Mouse (Mus musculus): ENCODE measurements around the gene Cacna1s. TPM values are rescaled to one million over a fixed set of nuclear protein-coding genes. Genes with fewer than 3 reads are reported as not detected.

Gene Cacna1s
- polyA plus RNA-seq, 1 experiment = 1.0 TPM

DNA sequence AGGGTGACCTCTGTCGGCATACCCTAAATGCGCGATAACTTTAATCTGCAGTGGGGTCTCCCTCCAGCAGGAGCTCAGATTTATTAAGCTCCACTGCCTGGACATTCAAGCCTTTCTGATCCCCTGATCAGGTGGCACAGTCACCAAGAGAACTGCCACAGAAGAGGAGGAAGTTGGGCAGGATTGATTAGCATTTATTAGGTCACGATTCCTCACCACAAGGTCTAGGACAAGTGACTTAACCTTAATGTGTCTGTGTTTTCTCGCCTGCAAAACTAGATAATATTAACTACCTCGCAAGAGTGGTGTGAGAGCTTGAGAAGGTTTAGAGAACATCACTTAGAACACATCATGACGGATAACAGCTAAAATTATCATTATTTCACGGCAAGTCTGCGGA lies 4.7 kb upstream of the Cacna1s start:
- no peaks in the 10 kb centered on the region for H3K4me1 ChIP-seq (ENCODE audit: control insufficient read depth, insufficient read depth, low read length)
- H3K4me3 ChIP-seq (ENCODE audit: low read depth, low read length) = no peak overlapping the region
- no peaks in the 10 kb centered on the region for H3K27me3 ChIP-seq (ENCODE audit: control insufficient read depth, insufficient read depth, low read length, poor library complexity, severe bottlenecking)
- H3K9ac ChIP-seq (ENCODE audit: low read depth, poor library complexity, severe bottlenecking) = no peak overlapping the region
- TF ChIP-seq EP300 (IDR thresholded peaks at IDR 0.05; ENCODE audit: insufficient read depth, low read depth, low read length) (no peak), CTCF (IDR thresholded peaks at IDR 0.05; ENCODE audit: low read depth, low read length) (no peak), POLR2A (IDR thresholded peaks at IDR 0.05; ENCODE audit: insufficient read depth, low read length) (no peak)
- no peaks in the 10 kb centered on the region for H3K36me3 ChIP-seq (ENCODE audit: control insufficient read depth, insufficient read depth, low read length, poor library complexity, severe bottlenecking)
- H3K9me3 ChIP-seq (replicated peaks; ENCODE audit: control insufficient read depth, insufficient read depth, low read length, poor library complexity, severe bottlenecking) = no peaks in the 10 kb centered on the region
- H3K27ac ChIP-seq (ENCODE audit: insufficient read depth, low read length) = no peak overlapping the region

DNA sequence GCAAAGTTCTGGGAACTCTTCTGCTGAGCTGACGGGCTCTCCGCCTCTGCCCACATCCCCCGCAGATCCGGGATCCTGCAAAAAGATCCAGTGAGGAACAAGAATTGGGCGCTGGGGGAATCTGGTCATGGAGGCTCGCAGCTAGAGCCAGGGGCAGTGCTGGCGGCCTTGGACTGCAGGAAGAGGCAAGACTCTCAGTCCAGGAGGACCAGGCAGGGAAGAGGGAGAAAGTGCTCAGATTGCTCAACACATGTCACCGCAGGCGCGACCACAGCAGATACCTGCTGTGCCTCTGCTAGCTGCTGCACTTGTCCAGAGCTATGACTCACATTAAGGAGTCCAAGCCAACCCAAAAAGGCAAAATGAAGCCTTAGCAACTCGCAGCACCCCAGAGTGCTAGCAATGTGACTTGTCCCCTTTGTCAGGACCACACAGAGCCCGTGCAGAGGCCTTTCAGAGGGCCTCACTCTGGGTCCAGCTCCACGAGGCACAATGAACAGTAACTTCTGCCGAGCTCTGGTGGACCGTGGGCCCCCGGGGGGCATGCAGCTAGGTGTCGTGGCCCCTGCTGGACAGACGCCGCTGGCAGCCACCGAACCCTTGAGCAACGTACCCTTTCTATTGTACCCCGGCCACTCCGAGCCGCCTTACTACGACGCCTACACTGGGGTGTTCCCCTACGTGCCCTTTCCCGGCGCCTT lies 2.1 kb upstream of the Cacna1s start, which contains the start of gene Ascl5:
Ascl5 (plus strand) TSS at position 493 of the 701 bp plus-strand sequence.
- Histone ChIP-seq H3K27ac (ENCODE audit: insufficient read depth, low read length) (no peak within 1 kb of the TSS), H3K4me3 (ENCODE audit: low read depth, low read length) (peak within 1 kb of the TSS; percentile 55), H3K9ac (ENCODE audit: low read depth, poor library complexity, severe bottlenecking) (peak within 1 kb of the TSS; percentile 9; the same call in 1 of the 2 replicates), H3K4me1 (ENCODE audit: control insufficient read depth, insufficient read depth, low read length) (no peaks in the 10 kb centered on the region), H3K27me3 (ENCODE audit: control insufficient read depth, insufficient read depth, low read length, poor library complexity, severe bottlenecking) (no peaks in the 10 kb centered on the region), H3K9me3 (replicated peaks; ENCODE audit: control insufficient read depth, insufficient read depth, low read length, poor library complexity, severe bottlenecking) (no peaks in the 10 kb centered on the region), H3K36me3 (ENCODE audit: control insufficient read depth, insufficient read depth, low read length, poor library complexity, severe bottlenecking) (no peaks in the 10 kb centered on the region)
- TF ChIP-seq EP300 (IDR thresholded peaks at IDR 0.05; ENCODE audit: insufficient read depth, low read depth, low read length) = no peak
- no peak for TF ChIP-seq CTCF (IDR thresholded peaks at IDR 0.05; ENCODE audit: low read depth, low read length)

DNA sequence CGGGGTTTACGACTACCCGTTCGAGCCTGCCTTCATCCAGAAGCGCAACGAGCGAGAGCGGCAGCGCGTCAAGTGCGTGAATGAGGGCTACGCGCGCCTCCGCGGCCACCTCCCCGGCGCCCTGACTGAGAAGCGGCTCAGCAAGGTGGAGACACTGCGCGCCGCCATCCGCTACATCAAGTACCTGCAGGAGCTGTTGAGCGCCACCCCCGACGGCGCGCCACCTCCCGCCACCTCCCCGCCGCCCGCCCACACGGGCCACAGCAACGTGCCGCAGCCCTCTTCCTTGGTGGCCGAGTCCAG lies 1.6 kb upstream of the Cacna1s start:
- TF ChIP-seq POLR2A (IDR thresholded peaks at IDR 0.05; ENCODE audit: insufficient read depth, low read length) (no peak), EP300 (IDR thresholded peaks at IDR 0.05; ENCODE audit: insufficient read depth, low read depth, low read length) (no peak), CTCF (IDR thresholded peaks at IDR 0.05; ENCODE audit: low read depth, low read length) (no peak)
- H3K9ac ChIP-seq (ENCODE audit: low read depth, poor library complexity, severe bottlenecking) = peak overlapping the region; percentile 9; the same call in 1 of the 2 replicates
- no peak overlapping the region for H3K27ac ChIP-seq (ENCODE audit: insufficient read depth, low read length)

DNA sequence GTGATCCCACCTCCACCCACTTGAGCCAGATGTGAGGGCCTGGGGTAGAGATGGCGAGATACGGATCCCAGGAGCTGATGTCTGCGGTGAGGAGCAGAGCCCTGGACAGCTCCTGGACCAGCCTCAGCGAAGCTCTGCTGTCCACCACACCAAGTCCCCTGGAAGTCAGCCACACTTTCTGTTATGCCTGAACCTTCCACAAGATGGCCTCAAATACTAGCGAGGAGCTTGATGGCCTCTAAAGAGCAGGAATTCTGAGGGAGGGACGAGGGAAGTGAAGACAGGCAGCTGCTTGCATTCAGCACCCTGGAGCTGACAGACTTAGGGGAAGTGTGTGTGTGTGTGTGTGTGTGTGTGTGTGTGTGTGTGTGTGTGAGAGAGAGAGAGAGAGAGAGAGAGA lies 1.1 kb upstream of the Cacna1s start:
- Histone ChIP-seq H3K9me3 (replicated peaks; ENCODE audit: control insufficient read depth, insufficient read depth, low read length, poor library complexity, severe bottlenecking) (no peaks in the 10 kb centered on the region), H3K27ac (ENCODE audit: insufficient read depth, low read length) (no peak overlapping the region), H3K27me3 (ENCODE audit: control insufficient read depth, insufficient read depth, low read length, poor library complexity, severe bottlenecking) (no peaks in the 10 kb centered on the region), H3K4me1 (ENCODE audit: control insufficient read depth, insufficient read depth, low read length) (no peaks in the 10 kb centered on the region), H3K36me3 (ENCODE audit: control insufficient read depth, insufficient read depth, low read length, poor library complexity, severe bottlenecking) (no peaks in the 10 kb centered on the region), H3K4me3 (ENCODE audit: low read depth, low read length) (peak overlapping the region; percentile 55), H3K9ac (ENCODE audit: low read depth, poor library complexity, severe bottlenecking) (0 out of 2 replicates have a peak overlapping the region, but pooled peaks have one; percentile 9)
- no peak for TF ChIP-seq POLR2A (IDR thresholded peaks at IDR 0.05; ENCODE audit: insufficient read depth, low read length)
- TF ChIP-seq CTCF (IDR thresholded peaks at IDR 0.05; ENCODE audit: low read depth, low read length) = peak; percentile 58
- no peak for TF ChIP-seq EP300 (IDR thresholded peaks at IDR 0.05; ENCODE audit: insufficient read depth, low read depth, low read length)

More for the DNA sequence above, 1.6 kb upstream of the Cacna1s start:
- Histone ChIP-seq H3K36me3 (ENCODE audit: control insufficient read depth, insufficient read depth, low read length, poor library complexity, severe bottlenecking) (no peaks in the 10 kb centered on the region), H3K27me3 (ENCODE audit: control insufficient read depth, insufficient read depth, low read length, poor library complexity, severe bottlenecking) (no peaks in the 10 kb centered on the region), H3K4me3 (ENCODE audit: low read depth, low read length) (peak overlapping the region; percentile 55), H3K9me3 (replicated peaks; ENCODE audit: control insufficient read depth, insufficient read depth, low read length, poor library complexity, severe bottlenecking) (no peaks in the 10 kb centered on the region), H3K4me1 (ENCODE audit: control insufficient read depth, insufficient read depth, low read length) (no peaks in the 10 kb centered on the region)

DNA sequence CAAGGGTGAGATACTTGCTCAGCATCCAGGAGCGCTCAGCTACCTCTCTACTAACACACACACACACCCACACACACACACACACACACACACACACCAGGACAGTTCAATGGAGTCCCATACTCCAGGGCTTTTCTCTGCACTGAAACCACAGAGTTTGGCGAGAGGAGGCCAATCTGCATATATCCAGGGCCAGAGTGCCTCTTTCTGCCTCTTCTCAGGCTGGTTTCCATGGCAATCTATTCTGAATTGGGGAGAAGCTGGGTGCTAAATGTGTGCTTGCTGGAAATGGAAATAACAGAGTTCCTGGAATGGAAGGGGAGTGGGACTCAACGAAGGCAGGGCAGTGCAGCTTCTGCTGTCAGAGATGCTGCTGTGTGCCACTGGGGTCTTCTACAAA lies 3.2 kb downstream of the Cacna1s start:
- H3K9ac ChIP-seq (ENCODE audit: low read depth, poor library complexity, severe bottlenecking) = no peak overlapping the region
- no peaks in the 10 kb centered on the region for H3K27me3 ChIP-seq (ENCODE audit: control insufficient read depth, insufficient read depth, low read length, poor library complexity, severe bottlenecking)
- no peaks in the 10 kb centered on the region for H3K9me3 ChIP-seq (replicated peaks; ENCODE audit: control insufficient read depth, insufficient read depth, low read length, poor library complexity, severe bottlenecking)
- no peak overlapping the region for H3K27ac ChIP-seq (ENCODE audit: insufficient read depth, low read length)
- no peak overlapping the region for H3K4me3 ChIP-seq (ENCODE audit: low read depth, low read length)
- no peaks in the 10 kb centered on the region for H3K4me1 ChIP-seq (ENCODE audit: control insufficient read depth, insufficient read depth, low read length)
- no peaks in the 10 kb centered on the region for H3K36me3 ChIP-seq (ENCODE audit: control insufficient read depth, insufficient read depth, low read length, poor library complexity, severe bottlenecking)
- TF ChIP-seq POLR2A (IDR thresholded peaks at IDR 0.05; ENCODE audit: insufficient read depth, low read length) (no peak), CTCF (IDR thresholded peaks at IDR 0.05; ENCODE audit: low read depth, low read length) (no peak), EP300 (IDR thresholded peaks at IDR 0.05; ENCODE audit: insufficient read depth, low read depth, low read length) (no peak)

DNA sequence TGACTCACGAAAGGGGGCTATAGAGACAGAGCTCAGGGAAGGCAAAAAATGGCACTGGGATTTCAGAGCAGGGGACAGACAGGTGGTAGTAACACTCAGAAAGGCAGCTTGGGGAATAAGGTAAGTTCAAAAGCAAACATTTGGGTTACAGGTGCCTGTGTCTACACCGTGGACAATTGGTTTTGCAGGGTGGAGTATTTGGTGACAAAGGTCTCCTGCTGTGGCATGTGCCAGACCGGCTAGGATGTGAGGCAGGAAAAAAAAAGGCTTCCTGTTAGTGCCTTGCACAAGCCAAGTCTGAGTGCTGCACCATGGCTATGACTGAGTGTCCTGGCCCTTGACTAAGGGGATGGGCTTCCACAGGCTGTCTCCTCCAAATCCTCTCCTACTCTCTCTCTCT lies 6.0 kb downstream of the Cacna1s start:
- H3K9me3 ChIP-seq (replicated peaks; ENCODE audit: control insufficient read depth, insufficient read depth, low read length, poor library complexity, severe bottlenecking) = no peaks in the 10 kb centered on the region
- no peaks in the 10 kb centered on the region for H3K27me3 ChIP-seq (ENCODE audit: control insufficient read depth, insufficient read depth, low read length, poor library complexity, severe bottlenecking)
- TF ChIP-seq EP300 (IDR thresholded peaks at IDR 0.05; ENCODE audit: insufficient read depth, low read depth, low read length) = no peak
- TF ChIP-seq POLR2A (IDR thresholded peaks at IDR 0.05; ENCODE audit: insufficient read depth, low read length) = no peak
- TF ChIP-seq CTCF (IDR thresholded peaks at IDR 0.05; ENCODE audit: low read depth, low read length) = no peak
- no peak overlapping the region for H3K9ac ChIP-seq (ENCODE audit: low read depth, poor library complexity, severe bottlenecking)
- H3K4me1 ChIP-seq (ENCODE audit: control insufficient read depth, insufficient read depth, low read length) = no peaks in the 10 kb centered on the region
- no peak overlapping the region for H3K27ac ChIP-seq (ENCODE audit: insufficient read depth, low read length)
- H3K4me3 ChIP-seq (ENCODE audit: low read depth, low read length) = no peak overlapping the region
- no peaks in the 10 kb centered on the region for H3K36me3 ChIP-seq (ENCODE audit: control insufficient read depth, insufficient read depth, low read length, poor library complexity, severe bottlenecking)

All from ES-Bruce4 (cell line).